Mouse (Mus musculus): ENCODE measurements around the gene Gm20696.

DNA sequence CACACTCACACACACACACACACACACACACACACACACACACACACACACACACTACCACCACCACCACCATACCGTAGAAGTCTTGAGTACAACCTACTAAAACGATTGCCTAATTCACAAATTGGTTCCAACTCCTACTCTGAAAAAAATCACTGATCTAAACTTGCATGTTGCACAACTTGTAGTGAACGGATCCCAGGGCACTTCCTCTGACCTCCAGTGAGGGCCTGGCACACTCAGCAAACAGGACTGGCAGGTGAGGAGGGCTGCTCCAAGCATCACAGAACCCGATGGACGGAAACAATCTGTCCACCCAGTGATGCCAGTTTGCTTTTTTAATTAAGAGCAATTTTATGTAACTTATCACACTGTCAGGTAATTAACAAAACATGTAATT is 413.8 kb downstream of the Gm20696 start:
- TF ChIP-seq CTCF (IDR thresholded peaks at IDR 0.05; ENCODE audit: low read depth) (no peak), EP300 (optimal IDR thresholded peaks at IDR 0.05) (no peak)
